Mouse (Mus musculus) CH12.LX (cell line): Measurements from ENCODE around the gene Psmd12.

Source experiments
- CTCF ChIP-seq, 2 experiments: IDR thresholded peaks in 1 of 2; conservative IDR thresholded peaks in 1 of 2; 2 replicates each; pipeline ENCODE4 v1.5.1; 2011 to 2012; ENCODE audit warnings: low read depth in 2 of 2, low read length in 2 of 2, improper control_type of control experiment in 1 of 2, inconsistent platforms in 1 of 2, mild to moderate bottlenecking in 1 of 2, moderate library complexity in 1 of 2
- E2F4 ChIP-seq: IDR thresholded peaks from 2 replicates; pipeline ENCODE4 v1.6.1; 2011; ENCODE audit warnings: low read depth, low read length, improper control_type of control experiment; ENCODE audit not compliant: insufficient replicate concordance
- EP300 ChIP-seq: IDR thresholded peaks from 2 replicates; pipeline ENCODE4 v1.6.1; 2011; ENCODE audit warnings: low read length, improper control_type of control experiment
- HCFC1 ChIP-seq: IDR thresholded peaks from 2 replicates; pipeline ENCODE4 v1.6.1; 2012; ENCODE audit warnings: low read depth, mild to moderate bottlenecking, inconsistent platforms, low read length, improper control_type of control experiment
- JUND ChIP-seq: conservative IDR thresholded peaks from 2 replicates; pipeline ENCODE4 v1.6.1; 2011; ENCODE audit warnings: low read depth, low read length, improper control_type of control experiment
- KAT2A ChIP-seq: IDR thresholded peaks from 2 replicates; pipeline ENCODE4 v1.6.1; 2012; ENCODE audit warnings: low read length, improper control_type of control experiment, inconsistent platforms; ENCODE audit not compliant: insufficient replicate concordance
- MAZ ChIP-seq: IDR thresholded peaks from 2 replicates; pipeline ENCODE4 v1.6.1; 2012; ENCODE audit warnings: low read depth, mild to moderate bottlenecking, inconsistent platforms, low read length, improper control_type of control experiment, moderate library complexity
- NELFE ChIP-seq: IDR thresholded peaks from 2 replicates; pipeline ENCODE4 v1.6.1; 2011; ENCODE audit warnings: low read depth, low read length, improper control_type of control experiment
- POLR2A ChIP-seq: IDR thresholded peaks from 2 replicates; pipeline ENCODE4 v1.6.1; 2011; ENCODE audit warnings: low read depth, mild to moderate bottlenecking, improper control_type of control experiment, low read length
- TBP ChIP-seq: conservative IDR thresholded peaks from 2 replicates; pipeline ENCODE4 v1.6.1; 2011; ENCODE audit warnings: low read depth, low read length, improper control_type of control experiment
- ZKSCAN1 ChIP-seq: IDR thresholded peaks from 2 replicates; pipeline ENCODE4 v1.6.1; 2012; ENCODE audit warnings: low read depth, inconsistent platforms, low read length, improper control_type of control experiment, borderline replicate concordance
- ZNF384 ChIP-seq: IDR thresholded peaks from 2 replicates; pipeline ENCODE4 v1.6.1; 2012; ENCODE audit warnings: low read depth, low read length, improper control_type of control experiment, inconsistent platforms

DNA sequence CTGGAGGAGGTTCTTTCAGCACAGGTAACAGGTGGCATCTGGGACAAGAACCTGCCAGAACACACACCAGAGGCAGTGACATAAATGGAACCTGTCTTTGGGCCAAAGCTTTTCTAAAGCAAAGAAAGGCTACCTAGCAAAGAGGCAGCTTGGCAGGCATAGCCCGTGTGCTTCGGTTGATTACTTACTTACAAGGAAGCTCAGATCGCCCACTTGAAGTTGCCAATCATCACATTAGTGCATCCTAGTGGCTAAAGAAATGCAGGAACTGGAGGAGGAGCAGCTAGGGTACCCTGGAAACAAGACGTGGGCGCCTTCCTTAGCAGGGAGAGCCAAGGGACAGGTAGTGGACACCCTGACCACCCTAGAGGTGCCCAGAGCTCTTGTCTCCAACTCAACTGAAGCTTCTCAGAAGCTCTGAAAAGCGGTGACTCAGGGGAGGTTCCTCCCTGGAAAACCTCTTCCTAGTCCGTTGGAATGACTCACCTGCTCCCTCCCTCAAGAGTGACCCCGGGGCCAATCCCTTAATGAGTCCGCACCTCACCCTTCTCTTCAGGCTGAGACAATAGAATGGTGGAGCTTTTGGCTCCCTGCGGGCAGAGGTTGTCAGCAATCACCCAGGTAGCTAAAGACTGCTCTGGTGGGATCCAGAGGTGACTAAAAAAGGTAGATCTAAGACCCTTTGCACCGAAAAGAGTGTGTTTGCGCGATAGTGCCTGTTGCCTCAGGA, 66.6 kb downstream of the Psmd12 start:
- TF ChIP-seq POLR2A, result no peak
- no peak for TF ChIP-seq TBP
- TF ChIP-seq E2F4, result no peak
- no peak for TF ChIP-seq CTCF (conservative IDR thresholded peaks at IDR 0.05 in 1 of 2, IDR thresholded peaks at IDR 0.05 in 1 of 2; ENCODE audit: low read depth in 2 of 2, low read length in 2 of 2)
- TF ChIP-seq MAZ, result no peak
- no peak for TF ChIP-seq EP300
- no peak for TF ChIP-seq NELFE
- no peak for TF ChIP-seq ZKSCAN1
- TF ChIP-seq ZNF384, result no peak
- no peak for TF ChIP-seq HCFC1
- no peak for TF ChIP-seq JUND
- TF ChIP-seq KAT2A, result no peak
